Comparison of ENCODE assay signal across 21 mouse cellular contexts in genomic region chr6:31845671-31846070, GRCm38 (mm10).
A peak's percentile ranks its signal among the peaks of the same experiment; 100 is the strongest.
DNase-seq lines count a peak whose midpoint lies in the region; ATAC-seq and TF ChIP-seq lines count a peak whose summit lies in the region.
"Had no signal": no experiment of that assay in that cellular context is flagged by ENCODE, and none has a peak within 500 bp of the region (broad histone marks: within the 10 kb centered on the region; RNA-seq: fewer than 3 reads in every experiment).

No protein-coding gene starts in this region.

- H3K9me3 ChIP-seq in hindbrain, embryonic 13.5 days, result no peaks in the 10 kb centered on the region
- no peaks in the 10 kb centered on the region for H3K9me3 ChIP-seq in hindbrain, postnatal 0 days (ENCODE audit: low read length)
- no peaks in the 10 kb centered on the region for H3K9me3 ChIP-seq in neural tube, embryonic 13.5 days
- no peaks in the 10 kb centered on the region for H3K9me3 ChIP-seq in neural tube, embryonic 14.5 days (ENCODE audit: control insufficient read depth, low read length)
- no peaks in the 10 kb centered on the region for H3K9me3 ChIP-seq in limb, embryonic 10.5 days (replicated peaks)
- H3K9me3 ChIP-seq: embryonic facial prominence, embryonic 13.5 days; embryonic facial prominence, embryonic 15.5 days; forebrain, embryonic 10.5 days had no signal

- no peak for TF ChIP-seq CTCF in hindbrain, postnatal 0 days (IDR thresholded peaks at IDR 0.05; ENCODE audit: low read depth)
- no peak for TF ChIP-seq CTCF in lung, adult 2 months (IDR thresholded peaks at IDR 0.05; ENCODE audit: insufficient read depth, low read length)

- H3K36me3 ChIP-seq in hindbrain, embryonic 13.5 days, result no peaks in the 10 kb centered on the region
- H3K36me3 ChIP-seq in hindbrain, postnatal 0 days (ENCODE audit: insufficient read depth, low read length), result no peaks in the 10 kb centered on the region
- H3K36me3 ChIP-seq in neural tube, embryonic 13.5 days, result no peaks in the 10 kb centered on the region
- H3K36me3 ChIP-seq in neural tube, embryonic 14.5 days (ENCODE audit: control insufficient read depth, insufficient read depth, low read length), result no peaks in the 10 kb centered on the region
- no peaks in the 10 kb centered on the region for H3K36me3 ChIP-seq in limb, embryonic 10.5 days
- H3K36me3 ChIP-seq: embryonic facial prominence, embryonic 13.5 days; embryonic facial prominence, embryonic 15.5 days; forebrain, embryonic 10.5 days had no signal

- 62% methylated on average over 5 of the region's 5 CpGs for WGBS in hindbrain, embryonic 13.5 days
- 69% methylated on average over 5 of the region's 5 CpGs for WGBS in hindbrain, postnatal 0 days
- WGBS in neural tube, embryonic 13.5 days, result 48% methylated on average over 5 of the region's 5 CpGs
- WGBS in neural tube, embryonic 14.5 days, result 34% methylated on average over 5 of the region's 5 CpGs
- WGBS in limb, embryonic 10.5 days, result 86% methylated on average over 5 of the region's 5 CpGs
- 76% methylated on average over 5 of the region's 5 CpGs for WGBS in lung, adult 2 months

- intact Hi-C loops in heart, postnatal 14 days (cut with DNase I), result no loop called here

- peak; percentile 64 for DNase-seq in heart, adult 11 months
- no peak for DNase-seq in heart, postnatal 14 days
- DNase-seq in hindbrain, postnatal 0 days (ENCODE audit: low spot score), result no peak
- no peak for DNase-seq in limb, embryonic 10.5 days (ENCODE audit: low spot score)
- DNase-seq in lung, adult 2 months, result no peak
- DNase-seq: adrenal gland, adult 2 months; cerebellum, adult 11 months; cerebellum, adult 18-20 months; cerebellum, adult 8-10 months; cerebellum, adult 9-11 months; cerebellum, postnatal 36 days; embryo, embryonic 11 days had no signal

- H3K9ac ChIP-seq in hindbrain, embryonic 13.5 days, result no peak overlapping the region
- no peak overlapping the region for H3K9ac ChIP-seq in hindbrain, postnatal 0 days (replicated peaks; ENCODE audit: low read length)
- no peak overlapping the region for H3K9ac ChIP-seq in neural tube, embryonic 13.5 days
- no peak overlapping the region for H3K9ac ChIP-seq in neural tube, embryonic 14.5 days (replicated peaks; ENCODE audit: low read depth, low read length)
- H3K9ac ChIP-seq: embryonic facial prominence, embryonic 13.5 days; embryonic facial prominence, embryonic 15.5 days had no signal

- no peak overlapping the region for H3K4me3 ChIP-seq in hindbrain, embryonic 13.5 days
- H3K4me3 ChIP-seq in hindbrain, postnatal 0 days (ENCODE audit: low read length), result no peak overlapping the region
- no peak overlapping the region for H3K4me3 ChIP-seq in neural tube, embryonic 13.5 days
- no peak overlapping the region for H3K4me3 ChIP-seq in neural tube, embryonic 14.5 days (ENCODE audit: low read depth, low read length)
- H3K4me3 ChIP-seq in limb, embryonic 10.5 days, result no peak overlapping the region
- H3K4me3 ChIP-seq in lung, adult 2 months (replicated peaks; ENCODE audit: extremely low read depth, low read depth, low read length), result no peak overlapping the region
- H3K4me3 ChIP-seq: embryonic facial prominence, embryonic 13.5 days; embryonic facial prominence, embryonic 15.5 days; erythroblast, embryonic 14.5 days; forebrain, embryonic 10.5 days had no signal

- 0 out of 2 replicates have a peak, but pooled peaks cover 8% of the 10 kb centered on the region for H3K4me1 ChIP-seq in hindbrain, embryonic 13.5 days (replicated peaks)
- H3K4me1 ChIP-seq in hindbrain, postnatal 0 days (ENCODE audit: insufficient read depth, low read length), result no peaks in the 10 kb centered on the region
- H3K4me1 ChIP-seq in neural tube, embryonic 13.5 days (replicated peaks), result peaks cover 10% of the 10 kb centered on the region
- H3K4me1 ChIP-seq in neural tube, embryonic 14.5 days (ENCODE audit: control insufficient read depth, insufficient read depth, low read length), result no peaks in the 10 kb centered on the region
- no peaks in the 10 kb centered on the region for H3K4me1 ChIP-seq in limb, embryonic 10.5 days
- H3K4me1 ChIP-seq in lung, adult 2 months (ENCODE audit: control insufficient read depth, insufficient read depth, low read length), result no peaks in the 10 kb centered on the region
- H3K4me1 ChIP-seq: embryonic facial prominence, embryonic 13.5 days; embryonic facial prominence, embryonic 15.5 days; forebrain, embryonic 10.5 days had no signal

- H3K27me3 ChIP-seq in hindbrain, embryonic 13.5 days, result no peaks in the 10 kb centered on the region
- no peaks in the 10 kb centered on the region for H3K27me3 ChIP-seq in hindbrain, postnatal 0 days (ENCODE audit: insufficient read depth, low read length)
- no peaks in the 10 kb centered on the region for H3K27me3 ChIP-seq in neural tube, embryonic 13.5 days
- H3K27me3 ChIP-seq in neural tube, embryonic 14.5 days (ENCODE audit: control insufficient read depth, insufficient read depth, low read length), result no peaks in the 10 kb centered on the region
- no peaks in the 10 kb centered on the region for H3K27me3 ChIP-seq in limb, embryonic 10.5 days (ENCODE audit: low read depth, poor library complexity, severe bottlenecking)
- H3K27me3 ChIP-seq: embryonic facial prominence, embryonic 13.5 days; embryonic facial prominence, embryonic 15.5 days had no signal

- no peak for TF ChIP-seq POLR2A in lung, adult 2 months (IDR thresholded peaks at IDR 0.05; ENCODE audit: borderline replicate concordance, extremely low read depth, low read depth, low read length)

- H3K27ac ChIP-seq in hindbrain, embryonic 13.5 days, result peak overlapping the region; percentile 70; the same call in 1 of the 2 replicates
- no peak overlapping the region for H3K27ac ChIP-seq in hindbrain, postnatal 0 days
- H3K27ac ChIP-seq in neural tube, embryonic 13.5 days (replicated peaks), result peak overlapping the region; percentile 75
- H3K27ac ChIP-seq in neural tube, embryonic 14.5 days (ENCODE audit: low read depth, low read length), result peak overlapping the region; percentile 55; the same call in 1 of the 2 replicates
- no peak overlapping the region for H3K27ac ChIP-seq in limb, embryonic 10.5 days
- H3K27ac ChIP-seq: embryonic facial prominence, embryonic 13.5 days; embryonic facial prominence, embryonic 15.5 days; forebrain, embryonic 10.5 days had no signal

- no peak overlapping the region for H3K4me2 ChIP-seq in hindbrain, embryonic 13.5 days
- no peak overlapping the region for H3K4me2 ChIP-seq in hindbrain, postnatal 0 days (ENCODE audit: low read depth, low read length)
- H3K4me2 ChIP-seq in neural tube, embryonic 13.5 days, result no peak overlapping the region
- H3K4me2 ChIP-seq in neural tube, embryonic 14.5 days (ENCODE audit: low read depth, low read length), result no peak overlapping the region
- H3K4me2 ChIP-seq: embryonic facial prominence, embryonic 13.5 days; embryonic facial prominence, embryonic 15.5 days had no signal

- no peak for ATAC-seq in hindbrain, embryonic 13.5 days (ENCODE audit: low FRiP score)
- ATAC-seq in hindbrain, postnatal 0 days, result no peak
- peak; percentile 82 for ATAC-seq in neural tube, embryonic 13.5 days (ENCODE audit: low read depth)
- peak; percentile 54; the same call in 1 of the 2 replicates for ATAC-seq in neural tube, embryonic 14.5 days (ENCODE audit: low read depth)
- ATAC-seq: forebrain, embryonic 14.5 days; forebrain, embryonic 16.5 days had no signal

Comparison
In these comparisons a context has a peak if more than half of its experiments do, and no peak if none do; other contexts are left out.
1. H3K27ac ChIP-seq: peak in hindbrain, embryonic 13.5 days (single experiment), neural tube, embryonic 13.5 days (single experiment) and neural tube, embryonic 14.5 days (single experiment); none in hindbrain, postnatal 0 days (single experiment) and limb, embryonic 10.5 days (single experiment).
2. ATAC-seq: peak in neural tube, embryonic 13.5 days (single experiment) and neural tube, embryonic 14.5 days (single experiment); none in hindbrain, embryonic 13.5 days (single experiment) and hindbrain, postnatal 0 days (single experiment).